Mouse (Mus musculus): Measurements from ENCODE around the gene Olfr789.

DNA sequence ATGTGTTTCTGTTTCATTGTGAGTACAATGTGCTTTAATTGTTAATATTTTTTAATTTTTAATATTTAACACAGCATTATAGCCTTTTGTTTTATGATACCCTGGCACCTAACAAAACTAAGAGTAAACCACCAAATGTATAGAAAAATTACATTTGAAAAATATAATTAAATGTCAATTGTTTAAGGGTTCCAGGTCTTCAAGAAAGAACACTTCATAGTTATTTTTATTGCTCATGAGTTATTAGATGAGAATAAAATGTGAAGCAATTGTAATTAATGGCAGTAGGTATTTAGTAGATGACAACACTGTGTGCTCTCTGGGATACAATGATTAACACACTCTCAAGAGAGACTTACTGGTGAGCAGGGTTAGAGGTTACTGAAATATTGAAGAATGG lies 13.9 kb upstream of the Olfr789 start, which contains the start of gene Olfr788:
- TF ChIP-seq POLR2A (IDR thresholded peaks at IDR 0.05; ENCODE audit: insufficient read length, low read depth) (no peak), TCF12 (IDR thresholded peaks at IDR 0.05; ENCODE audit: insufficient read depth, poor library complexity, severe bottlenecking) (no peak), E2F4 (IDR thresholded peaks at IDR 0.05; ENCODE audit: insufficient read depth) (no peak), USF1 (IDR thresholded peaks at IDR 0.05; ENCODE audit: low read depth) (no peak), REST (IDR thresholded peaks at IDR 0.05; ENCODE audit: insufficient read depth, insufficient read length) (no peak), POLR2AphosphoS2 (IDR thresholded peaks at IDR 0.05; ENCODE audit: insufficient read length, low read depth) (no peak), MAX (IDR thresholded peaks at IDR 0.05; ENCODE audit: low read depth) (no peak), CEBPB (IDR thresholded peaks at IDR 0.05; ENCODE audit: insufficient read depth, poor library complexity, severe bottlenecking) (no peak), MYOD1 (IDR thresholded peaks at IDR 0.05; ENCODE audit: control insufficient read depth in 1 of 3, insufficient read length in 2 of 3, low read depth in 2 of 3) (no peak), TCF3 (IDR thresholded peaks at IDR 0.05; ENCODE audit: insufficient read length, low read depth) (no peak), MYOG (IDR thresholded peaks at IDR 0.05; ENCODE audit: control insufficient read depth in 1 of 3, insufficient read depth in 1 of 3, insufficient read length in 2 of 3, low read depth in 2 of 3) (no peak), SRF (IDR thresholded peaks at IDR 0.05; ENCODE audit: control insufficient read depth, insufficient read length, low read depth) (no peak)

All from myocyte (in vitro differentiated cells).